Mouse (Mus musculus) forebrain, embryonic 10.5 days (tissue): Measurements from ENCODE around the gene Ikbkg. TPM values are rescaled to one million over a fixed set of nuclear protein-coding genes. Genes with fewer than 3 reads are reported as not detected.

ENCODE experiments used
- polyA plus RNA-seq: library from polyadenylated mRNA; unstranded; fragments of >200 nt; fragmentation: Nextera tagmentation; extraction: Ambion mirVana; gene quantifications from 2 replicates; pipeline ENCODE4 v1.2.1, GENCODE M21; 2016

Gene Ikbkg
- polyA plus RNA-seq, 1 experiment from 2014 or later, result 18.9 TPM

Other genes with a start within 250 kb of the Ikbkg start
- not detected in 2 replicates for gene Tex28, start 225.5 kb upstream of the Ikbkg start, polyA plus RNA-seq
- not detected in 2 replicates for gene Tktl1, start 216.0 kb upstream of the Ikbkg start, polyA plus RNA-seq
- 265 and 269 TPM in 2 replicates for gene Flna, start 143.5 kb upstream of the Ikbkg start, polyA plus RNA-seq
- gene Emd, start 138.6 kb upstream of the Ikbkg start, polyA plus RNA-seq, result 22.2 and 25.7 TPM in 2 replicates
- 800 and 812 TPM in 2 replicates for gene Rpl10, start 122.5 kb upstream of the Ikbkg start, polyA plus RNA-seq
- 66.3 and 75.8 TPM in 2 replicates for gene Taz, start 111.4 kb upstream of the Ikbkg start, polyA plus RNA-seq
- 4.5 and 5.1 TPM in 2 replicates for gene Dnase1l1, start 111.0 kb upstream of the Ikbkg start, polyA plus RNA-seq
- 82.6 and 84.6 TPM in 2 replicates for gene Atp6ap1, start 96.2 kb upstream of the Ikbkg start, polyA plus RNA-seq
- gene Gdi1, start 88.3 kb upstream of the Ikbkg start, polyA plus RNA-seq, result 239 and 242 TPM in 2 replicates
- 63.4 and 67.3 TPM in 2 replicates for gene Fam50a, start 80.3 kb upstream of the Ikbkg start, polyA plus RNA-seq
- gene Plxna3, start 64.2 kb upstream of the Ikbkg start, polyA plus RNA-seq, result 16.1 and 20.3 TPM in 2 replicates
- 120 and 125 TPM in 2 replicates for gene Lage3, start 39.7 kb upstream of the Ikbkg start, polyA plus RNA-seq
- 64.3 and 67.3 TPM in 2 replicates for gene Ubl4a, start 20.1 kb upstream of the Ikbkg start, polyA plus RNA-seq
- 10.6 and 12.5 TPM in 2 replicates for gene Slc10a3, start 19.9 kb upstream of the Ikbkg start, polyA plus RNA-seq
- gene Fam3a, start within 50 bp of the Ikbkg start, polyA plus RNA-seq, result 22.8 and 23.7 TPM in 2 replicates
- 53.5 and 55.3 TPM in 2 replicates for gene G6pdx, start 35.9 kb downstream of the Ikbkg start, polyA plus RNA-seq
- gene Gm6880, start 88.1 kb downstream of the Ikbkg start, polyA plus RNA-seq, result not detected in 2 replicates
- gene Olfr1326-ps1, start 181.6 kb downstream of the Ikbkg start, polyA plus RNA-seq, result not detected in 2 replicates
- not detected in 2 replicates for gene Olfr1325, start 199.4 kb downstream of the Ikbkg start, polyA plus RNA-seq